ENCODE assay signal across 16 mouse cellular contexts in the genomic region with DNA sequence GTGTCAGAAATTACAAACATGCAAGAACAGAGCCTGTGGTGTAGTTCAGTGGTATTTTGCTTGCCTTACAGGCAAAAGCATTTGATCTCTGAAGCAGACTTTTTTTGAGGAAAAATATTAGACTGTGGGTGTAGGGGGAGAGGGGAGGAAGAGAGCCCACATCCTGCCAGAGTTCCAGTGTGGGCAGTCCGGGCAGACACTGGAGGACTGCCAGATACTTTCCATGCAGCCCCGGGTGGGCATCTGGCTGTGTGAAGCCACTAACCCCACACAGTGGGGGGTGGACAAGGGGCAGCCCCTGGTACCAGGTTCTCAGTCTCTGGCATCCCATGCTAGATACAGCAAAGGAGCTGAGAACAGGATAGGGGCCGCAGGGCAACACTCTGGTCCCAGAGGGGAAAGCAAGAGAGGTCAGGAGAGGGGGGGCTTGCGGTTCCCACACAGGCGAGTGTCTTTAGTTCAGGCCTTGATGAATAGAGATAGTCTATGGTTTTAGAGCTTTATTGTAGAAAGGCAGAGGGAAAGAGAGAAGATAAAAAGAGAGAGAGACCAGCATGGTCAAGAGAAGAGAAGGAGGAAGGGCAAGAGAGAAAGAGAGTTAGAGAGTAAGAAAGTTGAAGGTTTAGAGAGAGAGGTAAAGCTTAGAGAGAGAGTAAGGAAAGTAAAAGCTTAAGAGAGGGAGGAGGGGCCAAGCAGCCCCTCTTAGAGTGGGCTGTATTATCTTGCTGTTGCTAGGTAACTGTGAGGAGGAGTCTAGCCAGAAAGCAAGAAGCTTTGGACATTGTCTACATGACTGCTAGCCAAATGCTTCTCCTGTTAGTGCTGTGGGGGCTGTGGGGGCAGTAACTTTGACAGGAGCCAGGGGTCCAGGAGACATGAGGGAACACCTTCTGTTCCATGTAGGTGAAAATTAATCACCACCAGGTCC. TPM values are rescaled to one million over a fixed set of nuclear protein-coding genes. Genes with fewer than 3 reads are reported as not detected.
DNase-seq lines count a peak whose midpoint lies in the region; ATAC-seq and TF ChIP-seq lines count a peak whose summit lies in the region.
"Had no signal": no experiment of that assay in that cellular context is flagged by ENCODE, and none has a peak within 500 bp of the region (broad histone marks: within the 10 kb centered on the region; RNA-seq: fewer than 3 reads in every experiment).

No protein-coding gene starts in this region.

- H3K9ac ChIP-seq in midbrain, embryonic 15.5 days = no peak overlapping the region
- H3K9ac ChIP-seq: liver, postnatal 0 days had no signal

- 0 out of 2 replicates have a peak overlapping the region, but pooled peaks have one; percentile 10 for H3K27ac ChIP-seq in heart, embryonic 10.5 days
- no peak overlapping the region for H3K27ac ChIP-seq in midbrain, embryonic 15.5 days

- intact Hi-C loops in heart, postnatal 36 days (cut with DNase I) = no loop called here

- no peak overlapping the region for H3K4me2 ChIP-seq in midbrain, embryonic 15.5 days

- H3K27me3 ChIP-seq in heart, embryonic 10.5 days (ENCODE audit: insufficient read depth, poor library complexity, severe bottlenecking) = no peaks in the 10 kb centered on the region
- no peaks in the 10 kb centered on the region for H3K27me3 ChIP-seq in midbrain, embryonic 15.5 days (replicated peaks)

- ATAC-seq in hematopoietic stem cell, adult 5-6 weeks (replicated peaks in 1 of 2; ENCODE audit: insufficient read depth in 1 of 2, low FRiP score in 2 of 2, low TSS enrichment in 1 of 2, low read depth in 1 of 2, poor library complexity in 2 of 2, severe bottlenecking in 2 of 2) = peak; percentile 17 to 39; a peak in 2 of 4 replicates
- 0 out of 2 replicates have a peak, but pooled peaks have one; percentile 48 for ATAC-seq in midbrain, embryonic 15.5 days (replicated peaks)
- ATAC-seq in activated CD4-positive, CD25-positive, alpha-beta regulatory T cell, adult 4 months = no peak
- ATAC-seq: liver, postnatal 0 days had no signal

- H3K36me3 ChIP-seq in heart, embryonic 10.5 days = no peaks in the 10 kb centered on the region
- H3K36me3 ChIP-seq in midbrain, embryonic 15.5 days (replicated peaks) = no peaks in the 10 kb centered on the region

- 0 out of 2 replicates have a peak, but pooled peaks cover 4% of the 10 kb centered on the region for H3K4me1 ChIP-seq in heart, embryonic 10.5 days
- H3K4me1 ChIP-seq in midbrain, embryonic 15.5 days = no peaks in the 10 kb centered on the region

- TF ChIP-seq POLR2A in brain, embryonic 14.5 days (IDR thresholded peaks at IDR 0.05; ENCODE audit: borderline replicate concordance, extremely low read depth, insufficient read depth, insufficient read length, poor library complexity, severe bottlenecking) = no peak

- no peak for DNase-seq in heart, embryonic 10.5 days (ENCODE audit: low spot score)
- no peak for DNase-seq in heart, postnatal 36 days
- peak; percentile 36 for DNase-seq in brain, embryonic 14.5 days (ENCODE audit: low read depth)
- DNase-seq in ovary, adult 18-20 months (ENCODE audit: low spot score) = no peak
- DNase-seq in gastrocnemius, adult 18-20 months (ENCODE audit: low spot score) = no peak
- DNase-seq: adrenal gland, postnatal 14 days; B cell, adult 2 months; heart, adult 18-20 months; layer of hippocampus, adult 9-11 months; liver, postnatal 0 days; thymus, adult 18-20 months had no signal

- no peak overlapping the region for H3K4me3 ChIP-seq in heart, embryonic 10.5 days
- H3K4me3 ChIP-seq in midbrain, embryonic 15.5 days = no peak overlapping the region

- 43% methylated on average over 5 of the region's 5 CpGs for WGBS in heart, embryonic 10.5 days
- WGBS in midbrain, embryonic 15.5 days = 14% methylated on average over 5 of the region's 5 CpGs

- no peak for TF ChIP-seq CTCF in brain, embryonic 14.5 days (IDR thresholded peaks at IDR 0.05; ENCODE audit: borderline replicate concordance, extremely low read depth, insufficient read depth, insufficient read length)

- no peaks in the 10 kb centered on the region for H3K9me3 ChIP-seq in heart, embryonic 10.5 days
- H3K9me3 ChIP-seq in midbrain, embryonic 15.5 days = no peaks in the 10 kb centered on the region

RNA-seq across cellular contexts. Expression of a gene that starts 18.9 kb away (rescaled TPM):
- 1.7 and 1.8 TPM in 2 replicates for polyA plus RNA-seq in heart, embryonic 10.5 days (2016; fragmentation: Nextera tagmentation; extraction: Ambion mirVana)
- under 1 TPM; 0.36 to 0.65 TPM for total RNA-seq in heart, postnatal 36 days (2021)
- 0.26 and 0.53 TPM in 2 replicates for polyA plus RNA-seq in brain, embryonic 14.5 days (2012; rRNA removed)
- 0.15 and 0.63 TPM in 2 replicates for total RNA-seq in hematopoietic stem cell, adult 5-6 weeks (2017)
- polyA plus RNA-seq in midbrain, embryonic 15.5 days (2015; fragmentation: Nextera tagmentation; extraction: Ambion mirVana) = 0.33 and 0.97 TPM in 2 replicates
- total RNA-seq in gastrocnemius, adult 18-20 months (2021) = under 1 TPM; 0.52 to 0.55 TPM
- not detected for polyA plus RNA-seq in activated CD4-positive, CD25-positive, alpha-beta regulatory T cell, adult 4 months (2017; shearing (Covaris generic))
- total RNA-seq: common myeloid progenitor, adult 5-6 weeks; megakaryocyte-erythroid progenitor cell, adult 5-6 weeks had no signal
